Mouse (Mus musculus): Measurements from ENCODE around the gene Pgbd1. TPM values are rescaled to one million over a fixed set of nuclear protein-coding genes. Genes with fewer than 3 reads are reported as not detected.
"Not testable (repeated sequence)": the region's sequence is repeated elsewhere in the genome, so short reads cannot be mapped to it uniquely, and the experiment has no call there.

Pgbd1 gene
- polyA plus RNA-seq, 1 experiment from 2014 or later = 4.9 TPM

GRCm38 (mm10) chr13:21407969-21408804 lies 32.7 kb downstream of the Pgbd1 start:
- Histone ChIP-seq H3K9me3 (replicated peaks) (no peaks in the 10 kb centered on the region), H3K27ac (peak overlapping the region; percentile 89), H3K4me1 (peaks cover 13% of the 10 kb centered on the region), H3K27me3 (ENCODE audit: low read depth, poor library complexity, severe bottlenecking) (no peaks in the 10 kb centered on the region), H3K4me3 (peak overlapping the region; percentile 61), H3K36me3 (no peaks in the 10 kb centered on the region)
- DNase-seq (ENCODE audit: low spot score) = peak; percentile 83
- WGBS = 5% methylated on average over 27 of the region's 27 CpGs

- Histone ChIP-seq H3K36me3 (no peaks in the 10 kb centered on the region), H3K4me1 (peaks cover 13% of the 10 kb centered on the region), H3K9me3 (replicated peaks) (no peaks in the 10 kb centered on the region), H3K27me3 (ENCODE audit: low read depth, poor library complexity, severe bottlenecking) (no peaks in the 10 kb centered on the region), H3K27ac (no peak overlapping the region), H3K4me3 (no peak overlapping the region)
- no peak for DNase-seq (ENCODE audit: low spot score)
- 85% methylated on average over 11 of the region's 11 CpGs for WGBS
Observed at GRCm38 (mm10) chr13:21407341-21407740, 33.5 kb downstream of the Pgbd1 start.

GRCm38 (mm10) chr13:21402848-21403247 lies 38.0 kb downstream of the Pgbd1 start:
- Histone ChIP-seq H3K36me3 (peaks cover 24% of the 10 kb centered on the region), H3K27ac (peak overlapping the region; percentile 94), H3K9me3 (replicated peaks) (no peaks in the 10 kb centered on the region), H3K4me1 (peaks cover 16% of the 10 kb centered on the region), H3K4me3 (peak overlapping the region; percentile 81), H3K27me3 (ENCODE audit: low read depth, poor library complexity, severe bottlenecking) (no peaks in the 10 kb centered on the region)
- DNase-seq (ENCODE audit: low spot score) = no peak
- 0% methylated on average over 2 of the region's 2 CpGs for WGBS

GRCm38 (mm10) chr13:21402287-21402846 lies 38.5 kb downstream of the Pgbd1 start, which contains the start of gene Zkscan3:
Gene Zkscan3, minus strand, starts transcription at chr13:21402755.
- Histone ChIP-seq H3K4me1 (peaks cover 11% of the 10 kb centered on the region), H3K9me3 (replicated peaks) (no peaks in the 10 kb centered on the region), H3K36me3 (peaks cover 28% of the 10 kb centered on the region), H3K27me3 (ENCODE audit: low read depth, poor library complexity, severe bottlenecking) (no peaks in the 10 kb centered on the region), H3K27ac (peak within 1 kb of the TSS; percentile 94), H3K4me3 (peak within 1 kb of the TSS; percentile 81)
- peak; percentile 88 for DNase-seq (ENCODE audit: low spot score)
- WGBS = under 1% methylated on average over 35 of the region's 35 CpGs

- no peak for DNase-seq (ENCODE audit: low spot score)
- no peaks in the 10 kb centered on the region for H3K27me3 ChIP-seq (ENCODE audit: low read depth, poor library complexity, severe bottlenecking)
- H3K4me1 ChIP-seq = peaks cover 9% of the 10 kb centered on the region
- WGBS = 18% methylated on average over 12 of the region's 12 CpGs
- peak overlapping the region; percentile 94 for H3K27ac ChIP-seq
- H3K36me3 ChIP-seq = peaks cover 34% of the 10 kb centered on the region
- no peaks in the 10 kb centered on the region for H3K9me3 ChIP-seq (replicated peaks)
- peak overlapping the region; percentile 81 for H3K4me3 ChIP-seq
Observed at GRCm38 (mm10) chr13:21401636-21402286, 39.1 kb downstream of the Pgbd1 start.

- DNase-seq (ENCODE audit: low spot score) = no peak
- Histone ChIP-seq H3K36me3 (peaks cover 40% of the 10 kb centered on the region), H3K27ac (no peak overlapping the region), H3K4me3 (peak overlapping the region; percentile 81), H3K9me3 (replicated peaks) (no peaks in the 10 kb centered on the region), H3K27me3 (ENCODE audit: low read depth, poor library complexity, severe bottlenecking) (no peaks in the 10 kb centered on the region), H3K4me1 (peaks cover 9% of the 10 kb centered on the region)
- WGBS = 85% methylated on average over 3 of the region's 3 CpGs
Observed at GRCm38 (mm10) chr13:21401166-21401565, 39.7 kb downstream of the Pgbd1 start.

GRCm38 (mm10) chr13:21397486-21397885 lies 43.4 kb downstream of the Pgbd1 start:
- Histone ChIP-seq H3K36me3 (peaks cover 77% of the 10 kb centered on the region), H3K4me1 (peaks cover 9% of the 10 kb centered on the region), H3K4me3 (no peak overlapping the region), H3K27ac (no peak overlapping the region), H3K27me3 (ENCODE audit: low read depth, poor library complexity, severe bottlenecking) (no peaks in the 10 kb centered on the region), H3K9me3 (replicated peaks) (no peaks in the 10 kb centered on the region)
- no peak for DNase-seq (ENCODE audit: low spot score)
- 93% methylated on average over 2 of the region's 2 CpGs for WGBS

GRCm38 (mm10) chr13:21396048-21396447 lies 44.8 kb downstream of the Pgbd1 start:
- whole genome bisulfite sequencing = 92% methylated on average over 18 of the region's 18 CpGs
- not testable (repeated sequence) for H3K27ac ChIP-seq; H3K4me3 ChIP-seq; H3K27me3 ChIP-seq (ENCODE audit: low read depth, poor library complexity, severe bottlenecking); DNase-seq (ENCODE audit: low spot score); H3K9me3 ChIP-seq (replicated peaks); H3K4me1 ChIP-seq
- peaks cover 92% of the 10 kb centered on the region for H3K36me3 ChIP-seq

GRCm38 (mm10) chr13:21395623-21396022 lies 45.2 kb downstream of the Pgbd1 start:
- H3K9me3 ChIP-seq (replicated peaks) = no peaks in the 10 kb centered on the region
- no peak for DNase-seq (ENCODE audit: low spot score)
- 89% methylated on average over 6 of the region's 6 CpGs for WGBS
- H3K27me3 ChIP-seq (ENCODE audit: low read depth, poor library complexity, severe bottlenecking) = no peaks in the 10 kb centered on the region
- H3K36me3 ChIP-seq = peaks cover 92% of the 10 kb centered on the region
- H3K4me1 ChIP-seq = no peaks in the 10 kb centered on the region
- no peak overlapping the region for H3K4me3 ChIP-seq
- no peak overlapping the region for H3K27ac ChIP-seq

GRCm38 (mm10) chr13:21395211-21395610 lies 45.6 kb downstream of the Pgbd1 start:
- no peak overlapping the region for H3K27ac ChIP-seq
- no peaks in the 10 kb centered on the region for H3K4me1 ChIP-seq
- H3K36me3 ChIP-seq = peaks cover 92% of the 10 kb centered on the region
- DNase-seq (ENCODE audit: low spot score) = no peak
- WGBS = 96% methylated on average over 1 of the region's 1 CpGs
- no peaks in the 10 kb centered on the region for H3K27me3 ChIP-seq (ENCODE audit: low read depth, poor library complexity, severe bottlenecking)
- H3K9me3 ChIP-seq (replicated peaks) = no peaks in the 10 kb centered on the region
- H3K4me3 ChIP-seq = no peak overlapping the region

- H3K36me3 ChIP-seq = no peaks in the 10 kb centered on the region
- H3K9me3 ChIP-seq (replicated peaks) = no peaks in the 10 kb centered on the region
- no peaks in the 10 kb centered on the region for H3K27me3 ChIP-seq (ENCODE audit: low read depth, poor library complexity, severe bottlenecking)
- no peak for DNase-seq (ENCODE audit: low spot score)
- 78% methylated on average over 2 of the region's 2 CpGs for WGBS
- H3K27ac ChIP-seq = no peak overlapping the region
- H3K4me3 ChIP-seq = no peak overlapping the region
- H3K4me1 ChIP-seq = no peaks in the 10 kb centered on the region
Observed at GRCm38 (mm10) chr13:21377773-21378172, 63.1 kb downstream of the Pgbd1 start.

- Histone ChIP-seq H3K36me3 (peaks cover 44% of the 10 kb centered on the region), H3K9me3 (replicated peaks) (no peaks in the 10 kb centered on the region), H3K4me1 (no peaks in the 10 kb centered on the region), H3K27ac (no peak overlapping the region), H3K4me3 (no peak overlapping the region), H3K27me3 (ENCODE audit: low read depth, poor library complexity, severe bottlenecking) (no peaks in the 10 kb centered on the region)
- DNase-seq (ENCODE audit: low spot score) = no peak
- 93% methylated on average over 2 of the region's 2 CpGs for WGBS
Observed at GRCm38 (mm10) chr13:21372700-21373099, 68.2 kb downstream of the Pgbd1 start.
